In genomic region chr14:34569534-34570194, GRCm38 (mm10) we compare ENCODE assay signal across 10 mouse cellular contexts. TPM values are rescaled to one million over a fixed set of nuclear protein-coding genes. Genes with fewer than 3 reads are reported as not detected.
DNase-seq lines count a peak whose midpoint lies in the region; ATAC-seq lines count a peak whose summit lies in the region.
"Had no signal": no experiment of that assay in that cellular context is flagged by ENCODE, and none has a peak within 500 bp of the region (broad histone marks: within the 10 kb centered on the region; RNA-seq: fewer than 3 reads in every experiment).

No protein-coding gene starts in this region.

- ATAC-seq in heart, embryonic 11.5 days (replicated peaks; ENCODE audit: insufficient number of reproducible peaks, low FRiP score, low TSS enrichment) = no peak
- ATAC-seq in heart, embryonic 15.5 days (replicated peaks; ENCODE audit: insufficient number of reproducible peaks, insufficient read depth, low FRiP score, low read depth) = no peak

- peak overlapping the region; percentile 18; the same call in 1 of the 2 replicates for H3K4me3 ChIP-seq in heart, embryonic 11.5 days (ENCODE audit: low read depth, low read length)
- H3K4me3 ChIP-seq in heart, embryonic 15.5 days = peak overlapping the region; percentile 26
- peak overlapping the region; percentile 48 for H3K4me3 ChIP-seq in midbrain, embryonic 10.5 days

- peak overlapping the region; percentile 56 for H3K9ac ChIP-seq in heart, embryonic 11.5 days (ENCODE audit: low read depth, low read length)
- peak overlapping the region; percentile 36 for H3K9ac ChIP-seq in heart, embryonic 15.5 days

- no peaks in the 10 kb centered on the region for H3K27me3 ChIP-seq in heart, embryonic 11.5 days (ENCODE audit: control insufficient read depth, insufficient read depth, low read length)
- no peaks in the 10 kb centered on the region for H3K27me3 ChIP-seq in heart, embryonic 15.5 days
- peaks cover 24% of the 10 kb centered on the region for H3K27me3 ChIP-seq in midbrain, embryonic 10.5 days (ENCODE audit: low read depth, poor library complexity, severe bottlenecking)

- intact Hi-C loops in heart, postnatal 36 days (cut with DNase I) = loop anchor here (5.0 kb wide), 2 partner anchors 112 to 197 kb away; partner anchors contain the start of gene Sncg
- intact Hi-C loops in gastrocnemius, postnatal 14 days (cut with DNase I; ENCODE audit: low total_unique reads) = no loop called here

- WGBS in heart, embryonic 11.5 days (ENCODE audit: insufficient replicate concordance) = 19% methylated on average over 27 of the region's 27 CpGs
- 28% methylated on average over 27 of the region's 27 CpGs for WGBS in heart, embryonic 15.5 days
- WGBS in midbrain, embryonic 10.5 days = 41% methylated on average over 27 of the region's 27 CpGs

- H3K36me3 ChIP-seq in heart, embryonic 11.5 days (ENCODE audit: control insufficient read depth, insufficient read depth, low read length) = peaks cover 2% of the 10 kb centered on the region
- peaks cover 3% of the 10 kb centered on the region; the same call in 1 of the 2 replicates for H3K36me3 ChIP-seq in heart, embryonic 15.5 days
- H3K36me3 ChIP-seq in midbrain, embryonic 10.5 days = no peaks in the 10 kb centered on the region

- H3K4me1 ChIP-seq in heart, embryonic 11.5 days (ENCODE audit: control insufficient read depth, insufficient read depth, low read length) = peaks cover 74% of the 10 kb centered on the region
- H3K4me1 ChIP-seq in heart, embryonic 15.5 days (replicated peaks) = peaks cover 96% of the 10 kb centered on the region
- peaks cover 15% of the 10 kb centered on the region for H3K4me1 ChIP-seq in midbrain, embryonic 10.5 days

- DNase-seq in heart, postnatal 36 days = no peak
- peak; percentile 32 for DNase-seq in ZHBTc4 (ENCODE audit: low read depth, low spot score)
- DNase-seq in midbrain, embryonic 10.5 days (ENCODE audit: low spot score) = no peak
- no peak for DNase-seq in gastrocnemius, adult 8-10 months (ENCODE audit: low spot score in 2 of 2)
- no peak for DNase-seq in gastrocnemius, postnatal 14 days
- no peak for DNase-seq in layer of hippocampus, postnatal 10 days (ENCODE audit: low spot score in 2 of 2)

- peak overlapping the region; percentile 54 for H3K4me2 ChIP-seq in heart, embryonic 11.5 days
- H3K4me2 ChIP-seq in heart, embryonic 15.5 days = peak overlapping the region; percentile 59

- no peaks in the 10 kb centered on the region for H3K9me3 ChIP-seq in heart, embryonic 11.5 days (replicated peaks; ENCODE audit: control insufficient read depth, low read length)
- no peaks in the 10 kb centered on the region for H3K9me3 ChIP-seq in heart, embryonic 15.5 days (replicated peaks)
- no peaks in the 10 kb centered on the region for H3K9me3 ChIP-seq in midbrain, embryonic 10.5 days (replicated peaks)

- H3K27ac ChIP-seq in heart, embryonic 11.5 days (ENCODE audit: low read depth, low read length) = peak overlapping the region; percentile 54
- peak overlapping the region; percentile 72 for H3K27ac ChIP-seq in heart, embryonic 15.5 days
- no peak overlapping the region; the same call in 1 of the 2 replicates for H3K27ac ChIP-seq in midbrain, embryonic 10.5 days (replicated peaks)

RNA-seq across cellular contexts. Expression of gene Ldb3, which starts 18.8 kb away (rescaled TPM):
- 221 and 225 TPM in 2 replicates for polyA plus RNA-seq in heart, embryonic 11.5 days (2014; fragmentation: Nextera tagmentation; extraction: Ambion mirVana)
- 100 to 1,000 TPM; 988 to 990 TPM for total RNA-seq in heart, postnatal 36 days (2021)
- 300 and 308 TPM in 2 replicates for polyA plus RNA-seq in heart, embryonic 15.5 days (2015; fragmentation: Nextera tagmentation; extraction: Ambion mirVana)
- 0.02 TPM in 1 of 2 replicates, not detected in the other for polyA plus RNA-seq in midbrain, embryonic 10.5 days (2016; fragmentation: Nextera tagmentation; extraction: Ambion mirVana)
- total RNA-seq in gastrocnemius, adult 8-10 months (2022) = 1,000 to 10,000 TPM; 1,553 to 2,052 (median 1,838) TPM
- 1,000 to 10,000 TPM; 1,741 to 1,856 TPM for total RNA-seq in gastrocnemius, postnatal 14 days (2021)
- 1 to 10 TPM; 1.9 to 2.0 TPM for total RNA-seq in layer of hippocampus, postnatal 10 days (2021)
- total RNA-seq: common myeloid progenitor, adult 5-6 weeks had no signal

RNA-seq across cellular contexts. Expression of gene Opn4, which starts 30.3 kb away (rescaled TPM):
- 4.1 and 4.2 TPM in 2 replicates for polyA plus RNA-seq in heart, embryonic 11.5 days (2014; fragmentation: Nextera tagmentation; extraction: Ambion mirVana)
- total RNA-seq in heart, postnatal 36 days (2021) = 1 to 10 TPM; 2.2 to 3.1 TPM
- polyA plus RNA-seq in heart, embryonic 15.5 days (2015; fragmentation: Nextera tagmentation; extraction: Ambion mirVana) = 5.0 and 5.6 TPM in 2 replicates
- polyA plus RNA-seq in midbrain, embryonic 10.5 days (2016; fragmentation: Nextera tagmentation; extraction: Ambion mirVana) = 0.12 and 0.35 TPM in 2 replicates
- not detected for total RNA-seq in gastrocnemius, adult 8-10 months (2022)
- total RNA-seq in gastrocnemius, postnatal 14 days (2021) = not detected
- not detected for total RNA-seq in layer of hippocampus, postnatal 10 days (2021)
- total RNA-seq: common myeloid progenitor, adult 5-6 weeks; layer of hippocampus, postnatal 25 days had no signal

RNA-seq across cellular contexts. Expression of gene 9230112D13Rik, which starts 47.1 kb away (rescaled TPM):
- polyA plus RNA-seq in heart, embryonic 11.5 days (2014; fragmentation: Nextera tagmentation; extraction: Ambion mirVana) = not detected in 2 replicates
- total RNA-seq in heart, postnatal 36 days (2021) = not detected
- polyA plus RNA-seq in heart, embryonic 15.5 days (2015; fragmentation: Nextera tagmentation; extraction: Ambion mirVana) = not detected in 2 replicates
- not detected in 2 replicates for polyA plus RNA-seq in midbrain, embryonic 10.5 days (2016; fragmentation: Nextera tagmentation; extraction: Ambion mirVana)
- not detected for total RNA-seq in gastrocnemius, adult 8-10 months (2022)
- total RNA-seq in gastrocnemius, postnatal 14 days (2021) = not detected
- not detected for total RNA-seq in layer of hippocampus, postnatal 10 days (2021)
- total RNA-seq: common myeloid progenitor, adult 5-6 weeks; layer of hippocampus, postnatal 25 days had no signal

Comparison
In these comparisons a context has a peak if more than half of its experiments do, and no peak if none do; other contexts are left out.
1. RNA of gene Ldb3, which starts 18.8 kb away (total RNA-seq): 1,553 to 2,052 TPM in gastrocnemius, adult 8-10 months, 1,741 to 1,856 TPM in gastrocnemius, postnatal 14 days and 988 to 990 TPM in heart, postnatal 36 days; 1.9 to 2.0 TPM in layer of hippocampus, postnatal 10 days; every median in the first group is over 100 times any median in the second.
2. Peak in every context shown above with its lines, with median percentiles within 50 percentile points of each other: H3K4me3 ChIP-seq.